Mouse (Mus musculus): Measurements from ENCODE around the gene Brcc3.

DNA sequence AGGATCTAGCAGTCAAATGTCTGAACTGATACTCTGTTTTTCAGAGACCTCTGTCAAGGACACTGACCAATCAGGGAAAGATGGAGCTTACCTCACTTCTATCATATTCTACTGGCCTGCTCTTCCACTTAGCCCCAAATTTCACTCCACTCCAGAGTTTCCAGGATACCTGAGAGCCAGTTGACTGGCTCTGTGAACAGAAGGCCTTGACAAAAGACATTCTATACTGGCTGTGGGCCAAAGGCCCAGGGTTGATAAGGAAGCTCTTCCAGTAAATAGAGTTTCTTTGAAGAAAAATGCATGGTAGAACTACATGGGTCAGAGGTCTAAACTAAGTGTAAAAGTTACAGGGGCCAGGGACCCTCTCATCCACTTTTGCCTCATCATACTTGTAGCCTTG is 46.2 kb upstream of the Brcc3 start:
- TF ChIP-seq POLR2A (IDR thresholded peaks at IDR 0.05; ENCODE audit: borderline replicate concordance, control insufficient read depth, low read depth, low read length) (no peak), CTCF (IDR thresholded peaks at IDR 0.05; ENCODE audit: control insufficient read depth, insufficient read depth, low read length) (no peak)
